Mouse (Mus musculus) kidney, adult 2 months (tissue): Measurements from ENCODE around the gene Crb1. TPM values are rescaled to one million over a fixed set of nuclear protein-coding genes. Genes with fewer than 3 reads are reported as not detected.
A peak's percentile ranks its signal among the peaks of the same experiment; 100 is the strongest.

ENCODE experiments used
- DNase-seq: peaks from one replicate; pipeline ENCODE4 v3.0.0; 2021
- H3K27ac ChIP-seq: fragments of 200-500 bp; 2 replicates; pipeline ENCODE4 v1.5.1; 2012; ENCODE audit warnings: low read depth, low read length, control low read depth, inconsistent platforms; ENCODE audit not compliant: insufficient read depth
- H3K27me3 ChIP-seq: fragments of 200-500 bp; replicated peaks from 2 replicates; pipeline ENCODE4 v1.6.1; 2012; ENCODE audit warnings: mild to moderate bottlenecking, moderate library complexity, low read length, inconsistent platforms; ENCODE audit not compliant: control insufficient read depth, insufficient read depth
- H3K36me3 ChIP-seq: fragments of 200-500 bp; 2 replicates; pipeline ENCODE4 v1.6.1; 2012; ENCODE audit warnings: mild to moderate bottlenecking, moderate library complexity, low read length, inconsistent platforms; ENCODE audit not compliant: control insufficient read depth, insufficient read depth
- H3K4me1 ChIP-seq: fragments of 200-500 bp; 2 replicates; pipeline ENCODE4 v1.6.1; 2011; ENCODE audit warnings: low read length; ENCODE audit not compliant: control insufficient read depth, insufficient read depth
- H3K4me3 ChIP-seq: fragments of 200-500 bp; 2 replicates; pipeline ENCODE4 v1.5.1; 2011; ENCODE audit warnings: mild to moderate bottlenecking, low read depth, low read length, control low read depth; ENCODE audit not compliant: insufficient read depth
- CTCF ChIP-seq: fragments of 200-500 bp; conservative IDR thresholded peaks from 2 replicates; pipeline ENCODE4 v1.5.1; 2011; ENCODE audit warnings: low read depth, mild to moderate bottlenecking, control low read depth, low read length, moderate library complexity, mixed read lengths; ENCODE audit not compliant: insufficient read depth, insufficient read length
- POLR2A ChIP-seq: fragments of 200-500 bp; IDR thresholded peaks from one replicate; pipeline ENCODE4 v1.6.1; 2011; ENCODE audit warnings: low read depth, low read length, control low read depth
- WGBS: fragments of 180-500 bp; shearing (Covaris S2); methylation state at CpG from one replicate; pipeline ENCODE4 v1.1.7; 2018; 5-methylcytosine and 5-hydroxymethylcytosine counted together
- polyA plus RNA-seq: library from polyadenylated mRNA; depleted of rRNA; stranded (reverse); fragments of >200 nt; gene quantifications from 2 replicates; pipeline ENCODE4 v1.2.3, GENCODE M21; 2012

Crb1 gene
- polyA plus RNA-seq, 1 experiment: 0.23 TPM

DNA sequence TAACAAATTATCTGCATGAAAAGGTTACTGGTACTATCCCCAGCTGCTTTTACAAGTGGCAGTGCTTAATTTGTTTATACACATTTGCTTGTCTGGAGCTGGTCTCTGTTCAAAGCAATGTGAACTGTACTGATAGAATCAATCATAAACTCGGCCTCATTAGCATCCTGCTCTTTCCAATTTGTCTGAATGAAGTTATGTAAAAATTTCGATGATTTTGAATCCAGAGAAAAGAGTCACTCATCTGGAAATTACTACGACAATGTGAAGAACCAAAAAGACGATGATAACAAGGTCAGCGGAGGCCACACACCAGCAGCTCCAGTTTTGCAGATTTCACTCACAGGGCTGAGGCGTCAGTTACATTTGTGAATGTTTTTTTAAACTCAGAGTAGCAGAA, 5.6 kb downstream of the Crb1 start:
- Histone ChIP-seq H3K4me3 (no peak overlapping the region), H3K27me3 (no peaks in the 10 kb centered on the region), H3K27ac (no peak overlapping the region), H3K36me3 (no peaks in the 10 kb centered on the region), H3K4me1 (no peaks in the 10 kb centered on the region)
- WGBS: 66% methylated on average over 6 of the region's 6 CpGs
- no peak for DNase-seq
- TF ChIP-seq POLR2A: no peak
- no peak for TF ChIP-seq CTCF

DNA sequence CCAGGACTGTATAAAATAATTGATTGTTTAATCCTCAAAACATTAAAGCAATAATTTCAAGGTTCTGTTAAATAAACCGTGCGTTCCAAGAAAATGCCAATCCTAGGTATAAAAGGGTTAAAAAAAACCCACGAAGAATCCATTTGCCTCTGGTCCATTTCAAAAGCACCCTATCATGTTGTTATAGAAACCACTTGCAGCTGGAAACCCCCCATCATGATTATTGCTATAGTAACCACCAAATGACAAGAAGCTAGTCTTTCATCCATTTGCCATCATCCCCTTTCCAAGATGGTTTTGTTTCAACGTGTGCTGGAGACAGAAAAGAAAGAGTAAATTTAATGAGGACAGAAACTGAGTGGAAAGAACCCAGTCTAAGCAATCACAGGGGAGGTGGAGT, 28.3 kb downstream of the Crb1 start:
- Histone ChIP-seq H3K27ac (no peak overlapping the region), H3K27me3 (no peaks in the 10 kb centered on the region), H3K4me3 (no peak overlapping the region), H3K4me1 (no peaks in the 10 kb centered on the region), H3K36me3 (no peaks in the 10 kb centered on the region)
- 58% methylated on average over 4 of the region's 4 CpGs for WGBS
- TF ChIP-seq POLR2A: no peak
- TF ChIP-seq CTCF: no peak
- no peak for DNase-seq

DNA sequence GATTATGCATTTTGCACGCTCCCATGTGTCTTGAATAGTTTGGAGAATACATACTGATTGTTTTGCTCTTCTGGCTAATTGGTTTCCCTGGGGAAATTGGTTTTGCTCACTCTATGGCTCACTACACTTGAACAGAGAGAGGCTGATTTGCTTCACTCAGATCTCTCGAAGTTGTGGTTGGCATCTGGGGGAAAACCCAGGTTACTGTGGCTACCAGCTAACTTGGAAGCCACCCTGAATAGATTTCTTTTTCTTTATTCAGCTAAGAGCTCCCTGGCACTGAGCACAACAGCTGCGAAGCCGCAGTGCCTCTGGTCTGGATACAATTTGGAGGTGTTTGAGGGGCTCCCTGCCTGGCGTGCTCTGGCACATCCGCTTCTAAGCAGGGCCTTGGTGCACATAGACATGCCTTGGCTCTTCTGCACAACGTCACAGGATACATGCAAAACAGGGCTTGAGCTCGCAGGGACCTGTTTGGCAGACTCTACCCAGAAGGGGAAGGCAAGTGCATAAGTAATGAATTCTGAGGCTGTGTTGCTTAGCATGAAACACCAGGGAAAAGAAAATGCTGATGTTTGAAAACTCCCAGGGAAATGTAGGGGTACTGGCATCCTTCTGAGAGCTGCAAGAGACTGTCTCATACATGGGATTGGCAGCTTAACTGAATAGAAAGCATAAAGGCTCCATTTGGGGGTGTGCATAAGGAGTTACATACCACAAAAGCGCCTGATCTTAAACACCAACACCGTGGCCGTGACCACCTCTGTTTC, 30.1 kb downstream of the Crb1 start:
- no peaks in the 10 kb centered on the region for H3K4me1 ChIP-seq
- H3K27ac ChIP-seq: no peak overlapping the region
- DNase-seq: no peak
- TF ChIP-seq CTCF: no peak
- no peak for TF ChIP-seq POLR2A
- no peaks in the 10 kb centered on the region for H3K27me3 ChIP-seq
- H3K4me3 ChIP-seq: no peak overlapping the region
- 68% methylated on average over 11 of the region's 11 CpGs for WGBS
- H3K36me3 ChIP-seq: no peaks in the 10 kb centered on the region

DNA sequence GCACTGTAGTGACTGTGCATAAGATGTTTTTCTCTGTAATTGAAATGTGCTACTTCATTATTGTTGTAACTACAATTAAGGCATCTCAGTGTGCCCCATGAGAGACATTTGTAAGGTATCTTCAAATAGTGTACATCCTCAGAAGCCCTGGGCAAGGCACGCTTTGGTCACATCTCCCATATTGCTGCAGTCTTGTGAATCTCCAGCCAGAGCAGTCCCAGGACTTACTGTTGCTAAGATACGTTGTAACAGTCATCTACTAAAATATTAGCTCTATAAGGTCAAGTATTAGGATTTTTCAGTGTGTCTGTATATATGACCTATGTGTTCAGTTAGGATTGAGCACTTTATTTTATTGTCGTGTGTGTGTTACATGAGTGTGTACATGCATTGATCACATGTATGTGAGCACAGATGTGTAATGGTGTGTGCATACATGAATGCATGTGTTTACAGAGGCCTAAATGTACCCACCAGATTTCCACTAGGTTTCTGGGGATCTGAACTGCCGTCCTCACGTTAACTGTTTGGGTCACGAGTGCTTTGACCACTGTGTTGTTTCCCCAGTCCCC, 30.8 kb downstream of the Crb1 start:
- DNase-seq: no peak
- no peak for TF ChIP-seq POLR2A
- TF ChIP-seq CTCF: no peak

DNA sequence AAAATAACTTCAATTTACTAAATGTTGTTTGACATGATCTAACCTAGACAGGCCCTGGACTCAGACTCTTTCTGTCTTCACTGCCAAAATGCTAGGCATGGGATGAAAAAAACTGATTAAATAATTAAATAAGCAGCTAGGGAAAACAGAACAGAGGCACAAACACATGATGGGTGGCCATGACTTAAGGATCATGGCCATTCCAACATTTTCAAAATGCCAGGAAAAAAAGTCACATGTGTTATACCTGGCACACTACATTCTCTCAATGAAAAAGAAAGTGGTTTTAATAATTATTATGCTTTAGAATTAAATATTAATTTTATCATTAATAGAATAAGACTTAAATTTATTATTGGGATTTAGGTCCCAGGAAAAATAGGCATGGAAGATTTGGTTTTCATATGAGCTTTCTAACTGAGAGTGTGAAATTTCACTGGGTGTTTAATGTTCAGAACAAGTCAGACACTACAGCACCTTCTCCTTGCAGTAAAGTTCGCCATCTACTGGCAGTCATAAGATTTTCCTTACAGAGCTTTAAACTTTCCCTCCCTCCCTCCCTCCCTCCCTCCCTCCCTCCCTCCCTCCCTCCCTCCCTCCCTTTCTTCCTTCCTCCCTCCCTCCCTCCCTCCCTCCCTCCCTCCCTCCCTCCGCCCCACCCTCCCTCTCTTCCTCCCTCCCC, 36.6 kb downstream of the Crb1 start:
- no peaks in the 10 kb centered on the region for H3K4me1 ChIP-seq
- WGBS: 0% methylated on average over 1 of the region's 2 CpGs
- H3K4me3 ChIP-seq: no peak overlapping the region
- H3K36me3 ChIP-seq: no peaks in the 10 kb centered on the region
- DNase-seq: peak; percentile 29
- TF ChIP-seq CTCF (no peak), POLR2A (no peak)
- no peaks in the 10 kb centered on the region for H3K27me3 ChIP-seq
- H3K27ac ChIP-seq: no peak overlapping the region

More for the DNA sequence above, 30.8 kb downstream of the Crb1 start:
- Histone ChIP-seq H3K4me1 (no peaks in the 10 kb centered on the region), H3K36me3 (no peaks in the 10 kb centered on the region), H3K27me3 (no peaks in the 10 kb centered on the region), H3K4me3 (no peak overlapping the region), H3K27ac (no peak overlapping the region)
- 86% methylated on average over 6 of the region's 6 CpGs for WGBS

DNA sequence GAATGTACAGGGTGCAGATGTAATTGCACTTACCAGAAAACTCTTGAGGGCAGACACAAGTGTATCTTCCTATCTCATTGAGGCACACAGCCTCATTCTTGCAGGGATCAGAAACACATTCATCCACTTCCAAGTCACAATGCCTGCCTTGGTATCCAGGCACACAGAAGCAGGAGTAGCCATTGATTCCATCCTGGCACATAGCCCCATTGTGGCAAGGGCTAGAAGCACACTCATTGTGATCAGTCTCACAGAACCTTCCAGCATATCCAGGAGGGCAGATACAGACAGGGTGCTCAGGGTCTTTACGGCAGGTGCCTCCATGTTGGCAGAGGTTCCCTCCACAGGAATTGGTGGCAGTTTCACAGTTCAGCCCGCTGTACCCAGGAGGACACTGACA, 39.9 kb downstream of the Crb1 start:
- no peaks in the 10 kb centered on the region for H3K36me3 ChIP-seq
- no peak overlapping the region for H3K4me3 ChIP-seq
- no peaks in the 10 kb centered on the region for H3K27me3 ChIP-seq
- H3K4me1 ChIP-seq: no peaks in the 10 kb centered on the region
- no peak for TF ChIP-seq POLR2A
- no peak for TF ChIP-seq CTCF
- no peak overlapping the region for H3K27ac ChIP-seq
- WGBS: 63% methylated on average over 2 of the region's 2 CpGs
- no peak for DNase-seq

DNA sequence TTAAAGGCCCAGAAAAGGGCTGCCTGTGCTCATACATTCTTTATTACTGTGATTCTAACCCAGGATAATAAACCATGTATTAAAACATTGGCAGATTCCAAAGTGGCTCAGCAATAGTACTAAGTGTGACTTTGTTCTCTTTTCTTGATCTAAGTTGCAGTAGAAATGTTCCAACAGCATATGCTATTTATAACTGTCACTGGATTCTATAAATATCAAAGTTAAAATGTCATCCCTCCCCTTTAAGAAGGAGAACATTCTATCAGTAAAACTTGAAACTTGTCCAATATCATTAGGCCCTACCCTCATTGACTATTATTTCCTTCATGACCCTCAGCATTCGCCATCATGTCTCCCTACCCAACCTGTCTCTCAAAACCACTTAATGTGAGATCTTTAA, 48.1 kb downstream of the Crb1 start:
- 83% methylated on average over 1 of the region's 1 CpGs for WGBS
- no peaks in the 10 kb centered on the region for H3K27me3 ChIP-seq
- H3K27ac ChIP-seq: no peak overlapping the region
- TF ChIP-seq CTCF (no peak), POLR2A (no peak)
- DNase-seq: no peak
- no peaks in the 10 kb centered on the region for H3K36me3 ChIP-seq
- no peak overlapping the region for H3K4me3 ChIP-seq
- no peaks in the 10 kb centered on the region for H3K4me1 ChIP-seq
